12 mouse cellular contexts compared by ENCODE assay signal in the genomic region with DNA sequence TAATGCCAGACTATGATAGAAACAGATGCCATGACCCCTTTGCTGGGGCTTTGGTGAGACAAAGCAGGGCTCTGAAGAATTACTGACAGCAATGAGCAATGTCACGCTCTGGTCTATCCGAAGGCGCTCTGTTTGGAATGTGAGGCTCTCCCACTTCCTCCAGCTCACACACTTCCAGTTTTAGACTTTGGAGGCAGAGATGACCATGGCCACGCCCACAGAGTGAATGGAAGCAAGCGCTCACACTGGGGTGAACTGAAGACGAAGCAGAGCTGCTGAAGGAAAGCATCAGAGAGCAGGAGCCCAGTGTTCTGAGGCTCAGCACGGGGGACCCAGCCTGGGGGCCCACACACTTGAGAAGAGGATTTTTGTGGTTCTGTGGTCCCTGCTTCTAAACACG. TPM values are rescaled to one million over a fixed set of nuclear protein-coding genes. Genes with fewer than 3 reads are reported as not detected.
DNase-seq lines count a peak whose midpoint lies in the region; ATAC-seq and TF ChIP-seq lines count a peak whose summit lies in the region.
"Had no signal": no experiment of that assay in that cellular context is flagged by ENCODE, and none has a peak within 500 bp of the region (broad histone marks: within the 10 kb centered on the region; RNA-seq: fewer than 3 reads in every experiment).

No protein-coding gene starts in this region.

- 0 out of 2 replicates have a peak, but pooled peaks cover 5% of the 10 kb centered on the region for H3K4me1 ChIP-seq in kidney, embryonic 16.5 days (ENCODE audit: insufficient read depth, low read length)
- peaks cover 4% of the 10 kb centered on the region; the same call in 1 of the 2 replicates for H3K4me1 ChIP-seq in forebrain, embryonic 10.5 days

- ATAC-seq in kidney, embryonic 16.5 days (ENCODE audit: low FRiP score, low TSS enrichment): 0 out of 2 replicates have a peak, but pooled peaks have one; percentile 15
- ATAC-seq: Patski had no signal

- intact Hi-C loops in heart, postnatal 36 days (cut with DNase I): no loop called here

- H3K27me3 ChIP-seq in kidney, embryonic 16.5 days (ENCODE audit: insufficient read depth, low read length): no peaks in the 10 kb centered on the region
- H3K27me3 ChIP-seq in forebrain, embryonic 10.5 days (ENCODE audit: poor library complexity, severe bottlenecking): no peaks in the 10 kb centered on the region
- H3K27me3 ChIP-seq: Patski had no signal

- TF ChIP-seq CTCF in layer of hippocampus, adult 2 months (conservative IDR thresholded peaks at IDR 0.05): no peak

- no peak overlapping the region for H3K27ac ChIP-seq in kidney, embryonic 16.5 days (ENCODE audit: low read length)
- H3K27ac ChIP-seq in forebrain, embryonic 10.5 days: no peak overlapping the region
- H3K27ac ChIP-seq in layer of hippocampus, adult 2 months: no peak overlapping the region

- 0 out of 2 replicates have a peak overlapping the region, but pooled peaks have one; percentile 11 for H3K9ac ChIP-seq in kidney, embryonic 16.5 days (replicated peaks; ENCODE audit: low read length)

- 0 out of 2 replicates have a peak overlapping the region, but pooled peaks have one; percentile 12 for H3K4me2 ChIP-seq in kidney, embryonic 16.5 days (replicated peaks; ENCODE audit: low read depth, low read length)

- H3K36me3 ChIP-seq in kidney, embryonic 16.5 days (ENCODE audit: insufficient read depth, low read length): no peaks in the 10 kb centered on the region
- no peaks in the 10 kb centered on the region for H3K36me3 ChIP-seq in forebrain, embryonic 10.5 days (replicated peaks)

- H3K9me3 ChIP-seq in kidney, embryonic 16.5 days (ENCODE audit: low read length): no peaks in the 10 kb centered on the region
- no peaks in the 10 kb centered on the region for H3K9me3 ChIP-seq in forebrain, embryonic 10.5 days

- peak; percentile 10 to 29 for DNase-seq in heart, adult 18-20 months
- DNase-seq in heart, postnatal 36 days: no peak
- peak; percentile 8 for DNase-seq in ovary, postnatal 36 days (ENCODE audit: low spot score)
- DNase-seq in ovary, postnatal 14 days (ENCODE audit: low spot score): no peak
- DNase-seq in adrenal gland, postnatal 14 days: no peak
- no peak for DNase-seq in forebrain, embryonic 10.5 days (ENCODE audit: extremely low spot score, low spot score)
- DNase-seq in layer of hippocampus, adult 2 months (ENCODE audit: low spot score in 2 of 2): no peak
- DNase-seq: adrenal gland, postnatal 25 days; cerebellum, adult 18-20 months had no signal

- no peak overlapping the region for H3K4me3 ChIP-seq in kidney, embryonic 16.5 days (ENCODE audit: low read length)
- no peak overlapping the region for H3K4me3 ChIP-seq in forebrain, embryonic 10.5 days
- no peak overlapping the region for H3K4me3 ChIP-seq in layer of hippocampus, adult 2 months

- WGBS in kidney, embryonic 16.5 days: 55% methylated on average over 8 of the region's 8 CpGs
- 68% methylated on average over 8 of the region's 8 CpGs for WGBS in forebrain, embryonic 10.5 days

RNA-seq across cellular contexts. Expression of gene Pla2r1, which starts 37.3 kb away (rescaled TPM):
- total RNA-seq in heart, adult 18-20 months (2021): 1 to 10 TPM; 1.0 to 1.8 TPM
- 1 to 10 TPM; 1.1 to 1.4 TPM for total RNA-seq in heart, postnatal 36 days (2021)
- polyA plus RNA-seq in kidney, embryonic 16.5 days (2015; fragmentation: Nextera tagmentation; extraction: Ambion mirVana): 3.5 and 3.9 TPM in 2 replicates
- 2.0 and 2.3 TPM in 2 replicates for total RNA-seq in adrenal gland, postnatal 14 days (2021)
- 1.0 and 1.3 TPM in 2 replicates for polyA plus RNA-seq in forebrain, embryonic 10.5 days (2016; fragmentation: Nextera tagmentation; extraction: Ambion mirVana)
- total RNA-seq in layer of hippocampus, adult 2 months (2021): under 1 TPM; 0.39 to 0.64 TPM
- total RNA-seq: neutrophil, adult 5-6 weeks had no signal

Comparison
In these comparisons a context has a peak if more than half of its experiments do, and no peak if none do; other contexts are left out.
1. DNase-seq: peak in heart, adult 18-20 months (2 of 2) and ovary, postnatal 36 days (single experiment); none in heart, postnatal 36 days (0 of 2), ovary, postnatal 14 days (single experiment), adrenal gland, postnatal 14 days (single experiment), forebrain, embryonic 10.5 days (single experiment) and layer of hippocampus, adult 2 months (0 of 2).